Mouse (Mus musculus) G1E-ER4 (cell line): ENCODE measurements around the gene Dnajc24. TPM values are rescaled to one million over a fixed set of nuclear protein-coding genes. Genes with fewer than 3 reads are reported as not detected.

Experiments
- GATA1 ChIP-seq: IDR thresholded peaks from one replicate; pipeline ENCODE4 v1.8.0; 2012; ENCODE audit warnings: low read length, inconsistent platforms
- polyA plus RNA-seq: library from polyadenylated mRNA; stranded (reverse); fragments of >175 nt; gene quantifications from 2 replicates; pipeline ENCODE4 v1.2.3, GENCODE M21; 2012

Gene Dnajc24
- polyA plus RNA-seq = 23.0 and 37.2 TPM in 2 replicates

GRCm38 (mm10) chr2:106002835-106003739, at the start of gene Dnajc24:
Gene Dnajc24 (minus strand): TSS chr2:106003549.
- TF ChIP-seq GATA1 = no peak

- no peak for TF ChIP-seq GATA1
These were observed 43.3 kb upstream of the Dnajc24 start for GRCm38 (mm10) chr2:106046686-106047085.

GRCm38 (mm10) chr2:106042495-106042894, 39.1 kb upstream of the Dnajc24 start:
- TF ChIP-seq GATA1 = no peak

GRCm38 (mm10) chr2:106041961-106042360, 38.6 kb upstream of the Dnajc24 start:
- no peak for TF ChIP-seq GATA1

GRCm38 (mm10) chr2:106038286-106038685, 34.9 kb upstream of the Dnajc24 start:
- TF ChIP-seq GATA1 = no peak

- TF ChIP-seq GATA1 = no peak
These were observed 21.5 kb upstream of the Dnajc24 start for GRCm38 (mm10) chr2:106024895-106025294.

GRCm38 (mm10) chr2:106008415-106008814, 5.1 kb upstream of the Dnajc24 start:
- TF ChIP-seq GATA1 = no peak

GRCm38 (mm10) chr2:105987999-105988398, 15.3 kb downstream of the Dnajc24 start:
- no peak for TF ChIP-seq GATA1

GRCm38 (mm10) chr2:105987131-105987530, 16.2 kb downstream of the Dnajc24 start:
- no peak for TF ChIP-seq GATA1

- no peak for TF ChIP-seq GATA1
These were observed 18.1 kb downstream of the Dnajc24 start for GRCm38 (mm10) chr2:105985206-105985605.

- no peak for TF ChIP-seq GATA1
These were observed 25.3 kb downstream of the Dnajc24 start for GRCm38 (mm10) chr2:105978065-105978464.

GRCm38 (mm10) chr2:105973941-105974340, 29.4 kb downstream of the Dnajc24 start:
- TF ChIP-seq GATA1 = no peak

GRCm38 (mm10) chr2:105963447-105963846, 39.9 kb downstream of the Dnajc24 start:
- no peak for TF ChIP-seq GATA1

- TF ChIP-seq GATA1 = no peak
These were observed 49.5 kb downstream of the Dnajc24 start for GRCm38 (mm10) chr2:105953862-105954261.

GRCm38 (mm10) chr2:105951350-105951940, 51.9 kb downstream of the Dnajc24 start:
- TF ChIP-seq GATA1 = no peak

GRCm38 (mm10) chr2:105950131-105950530, 53.2 kb downstream of the Dnajc24 start:
- no peak for TF ChIP-seq GATA1
